Comparison of ENCODE assay signal across 18 mouse cellular contexts in the genomic region with DNA sequence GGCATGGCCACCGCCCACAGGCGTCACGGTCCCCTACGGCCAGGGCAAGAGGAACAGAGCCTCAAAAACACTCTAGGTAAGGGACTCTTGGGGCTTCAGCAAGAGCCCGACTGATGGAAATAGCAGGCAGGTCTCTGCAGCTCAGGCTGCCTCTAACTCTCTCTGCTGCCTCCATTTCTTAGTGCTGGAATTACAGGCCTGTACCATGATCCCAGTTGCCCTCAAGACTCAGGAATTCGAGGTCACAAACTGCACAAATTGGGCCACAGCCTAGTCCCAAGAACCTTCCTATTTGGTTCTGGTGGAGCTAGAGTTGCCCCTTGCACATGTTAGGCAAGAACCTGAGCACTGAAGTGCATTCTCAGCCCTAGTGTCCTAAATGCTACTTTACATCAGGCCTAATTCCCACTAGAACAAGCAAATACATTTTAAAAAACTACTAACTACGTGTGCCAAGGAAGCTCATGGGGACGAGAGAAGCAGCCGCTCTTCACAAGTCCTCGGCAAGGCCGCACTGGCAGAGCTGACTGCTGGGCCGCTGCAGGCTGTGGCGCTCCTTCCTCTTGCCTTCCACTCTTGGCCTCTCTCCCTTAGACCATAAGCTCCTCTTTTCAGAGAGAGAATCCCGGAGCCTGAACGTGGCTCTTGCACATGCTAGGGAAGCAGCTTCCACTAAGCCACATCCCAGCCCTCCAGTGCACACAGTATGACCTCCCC. TPM values are rescaled to one million over a fixed set of nuclear protein-coding genes. Genes with fewer than 3 reads are reported as not detected.
DNase-seq lines count a peak whose midpoint lies in the region; ATAC-seq and TF ChIP-seq lines count a peak whose summit lies in the region.
"Had no signal": no experiment of that assay in that cellular context is flagged by ENCODE, and none has a peak within 500 bp of the region (broad histone marks: within the 10 kb centered on the region; RNA-seq: fewer than 3 reads in every experiment).

No protein-coding gene starts in this region.

- no peak for ATAC-seq in heart, embryonic 12.5 days (ENCODE audit: insufficient number of reproducible peaks, low FRiP score)
- ATAC-seq in kidney, postnatal 0 days (replicated peaks; ENCODE audit: low FRiP score, low read depth) = no peak
- ATAC-seq in midbrain, embryonic 16.5 days = no peak
- no peak for ATAC-seq in midbrain, embryonic 11.5 days (ENCODE audit: low FRiP score)
- no peak for ATAC-seq in limb, embryonic 15.5 days (ENCODE audit: insufficient number of reproducible peaks, low FRiP score, low TSS enrichment, low read depth)
- ATAC-seq: Patski had no signal

- H3K4me3 ChIP-seq in heart, embryonic 12.5 days = no peak overlapping the region
- H3K4me3 ChIP-seq in kidney, postnatal 0 days (replicated peaks; ENCODE audit: low read depth, low read length) = no peak overlapping the region
- H3K4me3 ChIP-seq in midbrain, embryonic 16.5 days (ENCODE audit: low read depth, low read length) = no peak overlapping the region
- no peak overlapping the region for H3K4me3 ChIP-seq in midbrain, embryonic 11.5 days (ENCODE audit: low read depth, low read length)
- H3K4me3 ChIP-seq in limb, embryonic 15.5 days = no peak overlapping the region
- H3K4me3 ChIP-seq: embryonic facial prominence, embryonic 12.5 days; forebrain, embryonic 10.5 days; hindbrain, embryonic 10.5 days; liver, embryonic 13.5 days had no signal

- peak overlapping the region; percentile 52 for H3K9ac ChIP-seq in heart, embryonic 12.5 days
- H3K9ac ChIP-seq in kidney, postnatal 0 days (ENCODE audit: low read depth, low read length) = no peak overlapping the region
- H3K9ac ChIP-seq in midbrain, embryonic 16.5 days (ENCODE audit: low read depth, low read length) = no peak overlapping the region
- H3K9ac ChIP-seq in midbrain, embryonic 11.5 days (ENCODE audit: low read length) = no peak overlapping the region
- no peak overlapping the region for H3K9ac ChIP-seq in limb, embryonic 15.5 days
- H3K9ac ChIP-seq: embryonic facial prominence, embryonic 12.5 days; liver, embryonic 13.5 days had no signal

- H3K36me3 ChIP-seq in heart, embryonic 12.5 days = peaks cover 45% of the 10 kb centered on the region
- H3K36me3 ChIP-seq in kidney, postnatal 0 days (ENCODE audit: insufficient read depth, low read length) = peaks cover 26% of the 10 kb centered on the region
- H3K36me3 ChIP-seq in midbrain, embryonic 16.5 days (ENCODE audit: control insufficient read depth, insufficient read depth, low read length) = peaks cover 19% of the 10 kb centered on the region
- H3K36me3 ChIP-seq in midbrain, embryonic 11.5 days (ENCODE audit: control insufficient read depth, insufficient read depth, low read length) = peaks cover 9% of the 10 kb centered on the region; the same call in 1 of the 2 replicates
- peaks cover 49% of the 10 kb centered on the region for H3K36me3 ChIP-seq in limb, embryonic 15.5 days

- peaks cover 77% of the 10 kb centered on the region for H3K4me1 ChIP-seq in heart, embryonic 12.5 days (replicated peaks)
- 0 out of 2 replicates have a peak, but pooled peaks cover 8% of the 10 kb centered on the region for H3K4me1 ChIP-seq in kidney, postnatal 0 days (replicated peaks; ENCODE audit: insufficient read depth, low read length)
- H3K4me1 ChIP-seq in midbrain, embryonic 16.5 days (ENCODE audit: control insufficient read depth, insufficient read depth, low read length) = peaks cover 6% of the 10 kb centered on the region
- H3K4me1 ChIP-seq in midbrain, embryonic 11.5 days (ENCODE audit: control insufficient read depth, insufficient read depth, low read length) = no peaks in the 10 kb centered on the region; the same call in 1 of the 2 replicates
- peaks cover 10% of the 10 kb centered on the region for H3K4me1 ChIP-seq in limb, embryonic 15.5 days

- peak overlapping the region; percentile 79 for H3K27ac ChIP-seq in heart, embryonic 12.5 days (ENCODE audit: poor library complexity, severe bottlenecking)
- no peak overlapping the region for H3K27ac ChIP-seq in kidney, postnatal 0 days
- 0 out of 2 replicates have a peak overlapping the region, but pooled peaks have one; percentile 8 for H3K27ac ChIP-seq in midbrain, embryonic 16.5 days (ENCODE audit: low read length)
- H3K27ac ChIP-seq in midbrain, embryonic 11.5 days (ENCODE audit: low read depth, low read length) = no peak overlapping the region
- 0 out of 2 replicates have a peak overlapping the region, but pooled peaks have one; percentile 57 for H3K27ac ChIP-seq in limb, embryonic 15.5 days
- H3K27ac ChIP-seq: embryonic facial prominence, embryonic 12.5 days; forebrain, embryonic 10.5 days; hindbrain, embryonic 10.5 days; liver, embryonic 13.5 days had no signal

- H3K27me3 ChIP-seq in heart, embryonic 12.5 days (replicated peaks) = no peaks in the 10 kb centered on the region
- no peaks in the 10 kb centered on the region for H3K27me3 ChIP-seq in kidney, postnatal 0 days (ENCODE audit: insufficient read depth, low read length)
- H3K27me3 ChIP-seq in midbrain, embryonic 16.5 days (ENCODE audit: control insufficient read depth, insufficient read depth, low read depth, low read length) = no peaks in the 10 kb centered on the region
- no peaks in the 10 kb centered on the region for H3K27me3 ChIP-seq in midbrain, embryonic 11.5 days (ENCODE audit: control insufficient read depth, insufficient read depth, low read length)
- no peaks in the 10 kb centered on the region for H3K27me3 ChIP-seq in limb, embryonic 15.5 days
- H3K27me3 ChIP-seq: CH12.LX; embryonic facial prominence, embryonic 12.5 days; liver, embryonic 13.5 days; Patski had no signal

- DNase-seq in heart, postnatal 25 days (ENCODE audit: low spot score) = no peak
- peak; percentile 47 for DNase-seq in kidney, postnatal 0 days (ENCODE audit: low spot score)
- DNase-seq in kidney, postnatal 25 days = no peak
- no peak for DNase-seq in midbrain, embryonic 11.5 days (ENCODE audit: low spot score, missing footprints)
- no peak for DNase-seq in adrenal gland, adult 2 months
- DNase-seq: adrenal gland, adult 8-10 months; cerebellum, postnatal 14 days; kidney, adult 11 months; liver, embryonic 13.5 days had no signal

- no peak for TF ChIP-seq CTCF in kidney, postnatal 0 days (IDR thresholded peaks at IDR 0.05; ENCODE audit: low read depth)

- H3K4me2 ChIP-seq in heart, embryonic 12.5 days = peak overlapping the region; percentile 29; the same call in 1 of the 2 replicates
- no peak overlapping the region for H3K4me2 ChIP-seq in kidney, postnatal 0 days (ENCODE audit: low read length)
- H3K4me2 ChIP-seq in midbrain, embryonic 16.5 days (ENCODE audit: low read length) = no peak overlapping the region
- H3K4me2 ChIP-seq in midbrain, embryonic 11.5 days = no peak overlapping the region
- H3K4me2 ChIP-seq in limb, embryonic 15.5 days = no peak overlapping the region
- H3K4me2 ChIP-seq: embryonic facial prominence, embryonic 12.5 days; liver, embryonic 13.5 days had no signal

- intact Hi-C loops in heart, postnatal 25 days (cut with DNase I) = no loop called here

- no peaks in the 10 kb centered on the region for H3K9me3 ChIP-seq in heart, embryonic 12.5 days (replicated peaks)
- H3K9me3 ChIP-seq in kidney, postnatal 0 days (replicated peaks; ENCODE audit: low read length) = no peaks in the 10 kb centered on the region
- H3K9me3 ChIP-seq in midbrain, embryonic 16.5 days (replicated peaks; ENCODE audit: control insufficient read depth, low read length, poor library complexity, severe bottlenecking) = no peaks in the 10 kb centered on the region
- no peaks in the 10 kb centered on the region for H3K9me3 ChIP-seq in midbrain, embryonic 11.5 days (ENCODE audit: control insufficient read depth, low read length)
- H3K9me3 ChIP-seq in limb, embryonic 15.5 days = no peaks in the 10 kb centered on the region
- H3K9me3 ChIP-seq: embryonic facial prominence, embryonic 12.5 days; forebrain, embryonic 10.5 days; hindbrain, embryonic 10.5 days; liver, embryonic 13.5 days had no signal

- 62% methylated on average over 15 of the region's 15 CpGs for WGBS in heart, embryonic 12.5 days
- WGBS in kidney, postnatal 0 days = 61% methylated on average over 15 of the region's 15 CpGs
- 84% methylated on average over 15 of the region's 15 CpGs for WGBS in midbrain, embryonic 16.5 days
- 93% methylated on average over 15 of the region's 15 CpGs for WGBS in midbrain, embryonic 11.5 days
- WGBS in limb, embryonic 15.5 days = 84% methylated on average over 15 of the region's 15 CpGs

RNA-seq across cellular contexts. Expression of a gene that starts 27.5 kb away (rescaled TPM):
- polyA plus RNA-seq in heart, embryonic 12.5 days (2016; fragmentation: Nextera tagmentation; extraction: Ambion mirVana) = 106 and 110 TPM in 2 replicates
- total RNA-seq in heart, postnatal 25 days (2021) = 100 to 1,000 TPM; 343 TPM
- 69.5 and 70.2 TPM in 2 replicates for polyA plus RNA-seq in kidney, postnatal 0 days (2015; fragmentation: Nextera tagmentation; extraction: Ambion mirVana)
- 246 and 248 TPM in 2 replicates for polyA plus RNA-seq in midbrain, embryonic 16.5 days (2015; fragmentation: Nextera tagmentation; extraction: Ambion mirVana)
- polyA plus RNA-seq in midbrain, embryonic 11.5 days (2014; fragmentation: Nextera tagmentation; extraction: Ambion mirVana) = 44.5 and 46.0 TPM in 2 replicates
- polyA plus RNA-seq in limb, embryonic 15.5 days (2015; fragmentation: Nextera tagmentation; extraction: Ambion mirVana) = 84.9 and 85.0 TPM in 2 replicates
- 100 to 1,000 TPM; 152 to 217 TPM for total RNA-seq in adrenal gland, adult 2 months (2021)
- polyA plus RNA-seq in adrenal gland, adult 2 months (2012; rRNA removed) = 114 and 124 TPM in 2 replicates

RNA-seq across cellular contexts. Expression of a gene that starts 30.3 kb away (rescaled TPM):
- 13.2 and 14.9 TPM in 2 replicates for polyA plus RNA-seq in heart, embryonic 12.5 days (2016; fragmentation: Nextera tagmentation; extraction: Ambion mirVana)
- total RNA-seq in heart, postnatal 25 days (2021) = 1 to 10 TPM; 7.3 to 7.7 TPM
- 34.5 and 35.6 TPM in 2 replicates for polyA plus RNA-seq in kidney, postnatal 0 days (2015; fragmentation: Nextera tagmentation; extraction: Ambion mirVana)
- polyA plus RNA-seq in midbrain, embryonic 16.5 days (2015; fragmentation: Nextera tagmentation; extraction: Ambion mirVana) = 55.4 and 65.8 TPM in 2 replicates
- 14.8 and 20.2 TPM in 2 replicates for polyA plus RNA-seq in midbrain, embryonic 11.5 days (2014; fragmentation: Nextera tagmentation; extraction: Ambion mirVana)
- 28.4 TPM in 2 replicates for polyA plus RNA-seq in limb, embryonic 15.5 days (2015; fragmentation: Nextera tagmentation; extraction: Ambion mirVana)
- total RNA-seq in adrenal gland, adult 2 months (2021) = 10 to 100 TPM; 28.0 to 35.9 TPM
- polyA plus RNA-seq in adrenal gland, adult 2 months (2012; rRNA removed) = 64.8 and 65.5 TPM in 2 replicates

RNA-seq across cellular contexts. Expression of a gene that starts 39.2 kb away (rescaled TPM):
- polyA plus RNA-seq in heart, embryonic 12.5 days (2016; fragmentation: Nextera tagmentation; extraction: Ambion mirVana) = not detected in 2 replicates
- under 1 TPM in 1 of 2 experiments, not detected in 1; 0.94 TPM for total RNA-seq in heart, postnatal 25 days (2021)
- polyA plus RNA-seq in kidney, postnatal 0 days (2015; fragmentation: Nextera tagmentation; extraction: Ambion mirVana) = not detected in 2 replicates
- polyA plus RNA-seq in midbrain, embryonic 16.5 days (2015; fragmentation: Nextera tagmentation; extraction: Ambion mirVana) = not detected in 2 replicates
- not detected in 2 replicates for polyA plus RNA-seq in midbrain, embryonic 11.5 days (2014; fragmentation: Nextera tagmentation; extraction: Ambion mirVana)
- not detected in 2 replicates for polyA plus RNA-seq in limb, embryonic 15.5 days (2015; fragmentation: Nextera tagmentation; extraction: Ambion mirVana)
- total RNA-seq in adrenal gland, adult 2 months (2021) = not detected
- not detected in 2 replicates for polyA plus RNA-seq in adrenal gland, adult 2 months (2012; rRNA removed)
- total RNA-seq: adrenal gland, adult 8-10 months; CH12.LX; megakaryocyte progenitor cell, adult 5-6 weeks had no signal
- polyA plus RNA-seq: embryonic facial prominence, embryonic 12.5 days; forebrain, embryonic 10.5 days; liver, embryonic 13.5 days had no signal

RNA-seq across cellular contexts. Expression of a gene that starts 39.5 kb away (rescaled TPM):
- polyA plus RNA-seq in heart, embryonic 12.5 days (2016; fragmentation: Nextera tagmentation; extraction: Ambion mirVana) = 188 and 194 TPM in 2 replicates
- 10 to 100 TPM; 35.2 to 42.0 TPM for total RNA-seq in heart, postnatal 25 days (2021)
- 131 and 136 TPM in 2 replicates for polyA plus RNA-seq in kidney, postnatal 0 days (2015; fragmentation: Nextera tagmentation; extraction: Ambion mirVana)
- polyA plus RNA-seq in midbrain, embryonic 16.5 days (2015; fragmentation: Nextera tagmentation; extraction: Ambion mirVana) = 124 and 134 TPM in 2 replicates
- 354 and 406 TPM in 2 replicates for polyA plus RNA-seq in midbrain, embryonic 11.5 days (2014; fragmentation: Nextera tagmentation; extraction: Ambion mirVana)
- 161 and 167 TPM in 2 replicates for polyA plus RNA-seq in limb, embryonic 15.5 days (2015; fragmentation: Nextera tagmentation; extraction: Ambion mirVana)
- total RNA-seq in adrenal gland, adult 2 months (2021) = 10 to 100 TPM; 12.2 to 26.8 TPM
- 38.9 and 44.2 TPM in 2 replicates for polyA plus RNA-seq in adrenal gland, adult 2 months (2012; rRNA removed)

RNA-seq across cellular contexts. Expression of a gene that starts 40.7 kb away (rescaled TPM):
- 611 and 625 TPM in 2 replicates for polyA plus RNA-seq in heart, embryonic 12.5 days (2016; fragmentation: Nextera tagmentation; extraction: Ambion mirVana)
- 100 to 1,000 TPM; 476 to 516 TPM for total RNA-seq in heart, postnatal 25 days (2021)
- 1,042 and 1,140 TPM in 2 replicates for polyA plus RNA-seq in kidney, postnatal 0 days (2015; fragmentation: Nextera tagmentation; extraction: Ambion mirVana)
- 400 and 420 TPM in 2 replicates for polyA plus RNA-seq in midbrain, embryonic 16.5 days (2015; fragmentation: Nextera tagmentation; extraction: Ambion mirVana)
- polyA plus RNA-seq in midbrain, embryonic 11.5 days (2014; fragmentation: Nextera tagmentation; extraction: Ambion mirVana) = 845 and 859 TPM in 2 replicates
- polyA plus RNA-seq in limb, embryonic 15.5 days (2015; fragmentation: Nextera tagmentation; extraction: Ambion mirVana) = 793 and 967 TPM in 2 replicates
- 1,000 to 10,000 TPM; 1,036 to 1,116 TPM for total RNA-seq in adrenal gland, adult 2 months (2021)
- polyA plus RNA-seq in adrenal gland, adult 2 months (2012; rRNA removed) = 886 and 939 TPM in 2 replicates

Comparison
In these comparisons a context has a peak if more than half of its experiments do, and no peak if none do; other contexts are left out.
1. H3K27ac ChIP-seq: peak in heart, embryonic 12.5 days (single experiment), midbrain, embryonic 16.5 days (single experiment) and limb, embryonic 15.5 days (single experiment); none in kidney, postnatal 0 days (single experiment) and midbrain, embryonic 11.5 days (single experiment).